Mouse (Mus musculus) heart, embryonic 14.5 days (tissue): ENCODE measurements around the gene Vmn2r70. TPM values are rescaled to one million over a fixed set of nuclear protein-coding genes. Genes with fewer than 3 reads are reported as not detected.

Experiments used
- ATAC-seq: fragments of 200-750 bp; cut with Nextera tagmentation; 2 replicates; pipeline ENCODE4 v1.8.0; 2017; ENCODE audit warnings: low read depth, moderate TSS enrichment; ENCODE audit not compliant: insufficient number of reproducible peaks, insufficient read depth, low FRiP score
- H3K27ac ChIP-seq, 2 experiments: fragments of 200-500 bp in 1 of 2; fragments of 300-500 bp in 1 of 2; sonication (generic) in 1 of 2; replicated peaks in 1 of 2; 2 replicates each; pipeline ENCODE4 v1.5.1; 2012 to 2014; ENCODE audit warnings: low read depth in 2 of 2, low read length in 2 of 2, control low read depth in 1 of 2, mild to moderate bottlenecking in 1 of 2, mixed read lengths in 1 of 2; ENCODE audit not compliant: control insufficient read depth in 1 of 2, insufficient read depth in 1 of 2
- H3K27me3 ChIP-seq: fragments of 300-500 bp; sonication (generic); 2 replicates; pipeline ENCODE4 v1.6.1; 2014; ENCODE audit warnings: mild to moderate bottlenecking, low read length, control low read depth; ENCODE audit not compliant: control insufficient read depth, insufficient read depth
- H3K36me3 ChIP-seq: fragments of 300-500 bp; sonication (generic); 2 replicates; pipeline ENCODE4 v1.6.1; 2014; ENCODE audit warnings: mild to moderate bottlenecking, control low read depth, low read length, mixed read lengths; ENCODE audit not compliant: control insufficient read depth, insufficient read depth
- H3K4me1 ChIP-seq, 2 experiments: fragments of 200-500 bp in 1 of 2; fragments of 300-500 bp in 1 of 2; sonication (generic) in 1 of 2; 2 replicates each; pipeline ENCODE4 v1.6.1; 2012 to 2014; ENCODE audit warnings: low read length in 2 of 2, control low read depth in 1 of 2, mixed read lengths in 1 of 2; ENCODE audit not compliant: control insufficient read depth in 2 of 2, insufficient read depth in 2 of 2
- H3K4me2 ChIP-seq: fragments of 300-500 bp; sonication (generic); 2 replicates; pipeline ENCODE4 v1.6.1; 2014; ENCODE audit warnings: mild to moderate bottlenecking, low read length
- H3K4me3 ChIP-seq, 2 experiments: fragments of 200-500 bp in 1 of 2; fragments of 300-500 bp in 1 of 2; sonication (generic) in 1 of 2; 2 replicates each; pipeline ENCODE4 v1.5.1; 2012 to 2014; ENCODE audit warnings: low read length in 2 of 2, mild to moderate bottlenecking in 2 of 2, control low read depth in 1 of 2, low read depth in 1 of 2, moderate library complexity in 1 of 2; ENCODE audit not compliant: control insufficient read depth in 1 of 2, insufficient read depth in 1 of 2
- H3K9ac ChIP-seq: fragments of 300-500 bp; sonication (generic); 2 replicates; pipeline ENCODE4 v1.6.1; 2014; ENCODE audit warnings: mild to moderate bottlenecking, low read length
- H3K9me3 ChIP-seq: fragments of 300-500 bp; sonication (generic); 2 replicates; pipeline ENCODE4 v1.6.1; 2016; ENCODE audit warnings: low read length, control low read depth; ENCODE audit not compliant: control insufficient read depth
- WGBS: fragments of 180-500 bp; shearing (Covaris S2); extraction: QIAGEN DNeasy Blood & Tissue Kit; methylation state at CpG from one replicate; pipeline ENCODE4 v1.1.7; 2014; 5-methylcytosine and 5-hydroxymethylcytosine counted together
- polyA plus RNA-seq: library from polyadenylated mRNA; unstranded; fragments of >200 nt; fragmentation: Nextera tagmentation; extraction: Ambion mirVana; gene quantifications from 2 replicates; pipeline ENCODE4 v1.2.1, GENCODE M21; 2014

The Vmn2r70 gene
- polyA plus RNA-seq: not detected in 2 replicates

DNA sequence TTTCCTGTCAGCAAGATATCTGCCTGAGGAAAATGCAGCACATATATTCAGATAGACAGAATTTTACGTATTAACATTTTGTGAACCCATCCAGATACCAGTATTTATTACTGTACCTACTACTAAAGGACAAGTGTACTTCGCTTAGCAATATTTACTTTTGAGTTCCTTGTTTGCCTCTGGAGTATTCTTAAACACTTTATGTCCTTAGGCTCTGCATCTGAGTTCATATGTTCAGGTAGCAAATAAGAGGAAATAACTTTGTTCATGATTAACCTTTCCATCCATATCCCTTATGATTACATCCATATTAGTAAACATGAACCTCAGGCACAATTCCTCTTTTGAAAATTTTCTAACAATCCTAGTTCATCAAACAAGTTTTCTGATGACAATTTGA, at the start of gene Vmn2r70:
Vmn2r70 (minus strand) TSS at position 101 of the 400 bp plus-strand sequence.
- Histone ChIP-seq H3K27me3 (no peaks in the 10 kb centered on the region), H3K4me1 (no peaks in the 10 kb centered on the region), H3K4me3 (no peak within 1 kb of the TSS), H3K4me2 (no peak within 1 kb of the TSS), H3K36me3 (no peaks in the 10 kb centered on the region), H3K9me3 (no peaks in the 10 kb centered on the region), H3K27ac (no peak within 1 kb of the TSS), H3K9ac (no peak within 1 kb of the TSS)
- WGBS: 75% methylated on average over 2 of the region's 2 CpGs
- ATAC-seq: no peak

DNA sequence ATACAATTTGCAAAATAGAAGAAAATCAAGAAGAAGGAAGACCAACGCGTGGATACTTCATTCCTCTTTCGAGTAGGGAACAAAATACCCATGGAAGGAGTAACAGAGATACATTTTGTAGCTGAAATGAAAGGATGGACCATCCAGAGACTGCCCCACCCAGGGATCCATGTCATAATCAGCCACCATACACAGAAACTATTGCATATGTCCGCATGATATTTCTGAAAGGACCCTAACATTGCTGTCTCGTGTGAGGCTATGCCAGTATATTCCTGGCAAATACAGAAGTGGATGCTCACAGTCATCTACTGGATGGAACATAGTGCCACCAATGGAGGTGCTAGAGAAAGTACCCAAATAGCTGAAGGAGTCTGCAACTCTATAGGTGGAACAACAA, 6.2 kb downstream of the Vmn2r70 start, which contains the start of gene Vmn2r71:
Vmn2r71 (plus strand) TSS at position 301 of the 400 bp plus-strand sequence.
- no peak within 1 kb of the TSS for H3K9ac ChIP-seq
- H3K27ac ChIP-seq: no peak within 1 kb of the TSS
- H3K4me3 ChIP-seq: no peak within 1 kb of the TSS
- no peak for ATAC-seq
- H3K36me3 ChIP-seq: no peaks in the 10 kb centered on the region
- H3K4me1 ChIP-seq: no peaks in the 10 kb centered on the region
- H3K9me3 ChIP-seq: no peaks in the 10 kb centered on the region
- no peaks in the 10 kb centered on the region for H3K27me3 ChIP-seq
- 73% methylated on average over 5 of the region's 5 CpGs for WGBS
- H3K4me2 ChIP-seq: no peak within 1 kb of the TSS

DNA sequence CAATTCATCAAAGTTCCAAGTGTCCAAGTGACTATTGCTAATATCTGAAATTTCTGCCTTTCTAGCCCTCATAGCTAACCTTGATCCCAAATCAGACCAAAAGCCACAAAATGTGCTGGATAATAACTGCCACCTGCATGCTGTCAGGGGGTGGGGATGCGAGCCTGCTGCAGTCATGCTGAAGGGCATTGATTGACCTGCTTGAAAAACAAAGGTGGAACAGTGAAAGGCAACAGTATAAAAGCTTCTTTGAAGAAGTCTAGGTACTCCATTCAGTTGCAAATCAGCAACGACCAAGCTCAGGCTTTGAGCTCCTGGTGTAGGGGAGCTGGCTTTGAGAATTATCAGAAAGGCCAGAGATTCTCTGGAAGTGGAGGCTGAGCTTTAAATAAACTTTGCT, 25.9 kb downstream of the Vmn2r70 start:
- no peaks in the 10 kb centered on the region for H3K36me3 ChIP-seq
- no peaks in the 10 kb centered on the region for H3K27me3 ChIP-seq
- H3K4me3 ChIP-seq: no peak overlapping the region
- H3K4me1 ChIP-seq: no peaks in the 10 kb centered on the region
- no peak for ATAC-seq
- no peak overlapping the region for H3K27ac ChIP-seq
- no peak overlapping the region for H3K4me2 ChIP-seq
- no peaks in the 10 kb centered on the region for H3K9me3 ChIP-seq
- WGBS: 68% methylated on average over 2 of the region's 2 CpGs
- H3K9ac ChIP-seq: no peak overlapping the region

DNA sequence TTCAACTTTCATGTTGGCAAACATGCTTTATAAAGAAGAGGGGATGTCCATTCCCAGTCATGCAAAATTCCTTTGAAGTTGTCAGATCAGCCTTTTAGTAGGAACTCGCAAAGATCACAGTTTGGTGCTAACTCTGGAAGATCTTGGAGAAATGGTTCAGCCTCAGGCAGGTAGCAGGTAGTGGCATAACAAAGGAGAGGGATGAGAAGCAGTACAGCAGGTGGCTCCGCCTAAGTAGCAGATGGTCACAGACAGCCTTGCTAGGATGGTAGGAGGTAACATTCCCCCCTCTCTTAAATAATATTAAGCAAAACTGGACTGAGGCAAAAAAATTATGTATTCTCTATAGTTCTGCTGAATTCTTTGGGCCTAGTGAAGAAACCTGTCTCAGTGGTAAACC, 26.9 kb downstream of the Vmn2r70 start:
- Histone ChIP-seq H3K9me3 (no peaks in the 10 kb centered on the region), H3K36me3 (no peaks in the 10 kb centered on the region), H3K27me3 (no peaks in the 10 kb centered on the region), H3K4me2 (no peak overlapping the region), H3K27ac (no peak overlapping the region), H3K9ac (no peak overlapping the region), H3K4me1 (no peaks in the 10 kb centered on the region), H3K4me3 (no peak overlapping the region)
- 70% methylated on average over 2 of the region's 2 CpGs for WGBS
- ATAC-seq: no peak

Other genes starting within 250 kb of the Vmn2r70 start
- not detected in 2 replicates for gene Vmn2r69, start 153.3 kb downstream of the Vmn2r70 start, polyA plus RNA-seq
- gene Vmn2r71, start 6.1 kb downstream of the Vmn2r70 start, polyA plus RNA-seq: not detected in 2 replicates
- gene Vmn2r72, start 185.9 kb upstream of the Vmn2r70 start, polyA plus RNA-seq: not detected in 2 replicates